Mouse (Mus musculus) brain, embryonic 14.5 days (tissue): ENCODE measurements at regions not wholly inside any gene's neighbourhood (a gene's known extent, or its start where the extent isn't known, plus 50 kb on each side); places are given as distances from the start of the nearest gene placed in this dataset.

Source experiments
- DNase-seq: peaks from one replicate; pipeline ENCODE4 v3.0.0-alpha.2; 2011; ENCODE audit warnings: low read depth
- CTCF ChIP-seq: fragments of 200-500 bp; IDR thresholded peaks from 2 replicates; pipeline ENCODE4 v1.5.1; 2012; ENCODE audit warnings: inconsistent platforms, mild to moderate bottlenecking, moderate library complexity, borderline replicate concordance; ENCODE audit not compliant: insufficient read depth, insufficient read length; ENCODE audit errors: extremely low read depth
- POLR2A ChIP-seq: fragments of 200-500 bp; IDR thresholded peaks from 2 replicates; pipeline ENCODE4 v1.6.1; 2012; ENCODE audit warnings: mild to moderate bottlenecking, inconsistent platforms, borderline replicate concordance; ENCODE audit not compliant: poor library complexity, insufficient read depth, insufficient read length, severe bottlenecking; ENCODE audit errors: extremely low read depth

GRCm38 (mm10) chr1:73425049-73425448, 409.3 kb upstream of the Tnp1 start:
- no peak for TF ChIP-seq POLR2A
- TF ChIP-seq CTCF: no peak
- no peak for DNase-seq

DNA sequence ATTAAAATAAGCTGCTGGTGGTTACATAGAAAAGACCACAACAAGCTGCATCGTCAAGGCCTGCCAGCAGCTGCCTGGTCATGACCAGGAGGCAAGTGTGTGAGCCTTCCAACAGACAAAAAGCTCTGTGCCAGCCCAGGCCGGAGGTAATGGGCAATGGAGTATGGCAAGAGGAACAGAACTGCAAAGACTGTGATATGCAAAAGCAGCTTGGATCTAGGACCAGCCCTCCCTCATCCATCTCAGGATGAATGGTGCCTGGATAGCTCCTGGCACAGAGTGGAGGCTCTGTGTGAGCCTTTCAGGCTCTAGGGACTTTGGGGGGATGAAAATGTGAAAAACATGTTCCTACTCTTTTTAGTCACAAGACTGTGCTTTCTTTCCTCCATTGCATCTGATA, 402.5 kb upstream of the Tnp1 start:
- DNase-seq: peak; percentile 78
- TF ChIP-seq CTCF (no peak), POLR2A (no peak)

DNA sequence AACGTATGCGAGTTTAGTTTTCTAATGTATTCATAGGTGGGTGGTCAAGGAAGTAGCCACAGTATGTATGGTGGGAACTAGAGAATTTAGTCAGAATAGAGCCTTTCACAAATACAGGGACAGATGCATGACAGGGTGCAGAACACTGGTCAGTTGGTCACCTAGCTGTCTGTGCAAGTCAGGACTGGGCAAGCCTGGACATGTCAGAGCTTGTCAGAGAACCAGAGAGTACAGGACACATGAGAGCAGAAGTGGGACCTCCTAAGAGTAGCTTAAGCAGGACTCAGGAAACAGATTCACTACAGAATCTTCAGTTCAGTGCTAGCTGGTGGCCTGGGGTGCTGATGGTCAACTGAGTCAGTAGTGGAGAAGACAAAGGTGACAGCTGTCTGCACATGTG, 395.7 kb upstream of the Tnp1 start:
- no peak for DNase-seq
- TF ChIP-seq CTCF (no peak), POLR2A (no peak)

DNA sequence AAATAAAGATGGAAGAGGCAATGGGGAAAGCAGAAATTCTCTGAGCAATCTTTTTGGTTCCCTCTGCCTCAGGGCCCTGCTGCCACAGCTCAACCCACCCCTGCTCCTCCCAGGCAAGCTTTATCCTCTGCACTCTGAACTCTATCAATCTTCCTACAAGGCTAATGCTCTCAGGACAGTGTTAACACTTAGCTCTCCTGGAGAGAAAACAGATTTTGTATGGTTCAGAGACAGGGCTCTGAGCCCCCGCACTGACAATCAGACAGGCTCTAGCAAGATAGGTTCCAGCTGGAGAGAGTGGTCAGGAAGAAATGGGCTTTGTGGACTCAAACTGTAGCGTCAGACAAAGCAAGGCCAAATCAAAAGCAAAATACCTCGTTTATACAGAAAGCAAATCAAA, 383.5 kb upstream of the Tnp1 start:
- no peak for TF ChIP-seq CTCF
- TF ChIP-seq POLR2A: no peak
- peak; percentile 2 for DNase-seq

DNA sequence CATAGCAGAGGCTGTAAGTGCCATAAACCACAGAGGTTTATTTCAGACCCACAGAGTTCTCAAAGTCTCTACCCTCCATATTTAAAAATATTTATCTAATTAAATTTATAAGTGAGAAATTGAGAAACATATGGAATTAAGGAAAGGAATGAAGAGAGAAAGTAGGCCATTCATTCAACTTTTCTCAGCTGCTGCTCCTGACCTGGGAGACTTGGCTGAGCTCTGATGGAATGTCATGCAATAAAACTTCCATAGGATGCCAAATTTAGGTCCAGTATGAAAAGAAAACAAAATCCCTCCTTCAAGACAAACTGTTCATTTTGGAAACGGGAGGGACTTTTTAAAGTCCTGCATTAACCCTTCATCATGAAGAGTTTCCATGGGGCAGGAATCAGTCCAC, 379.3 kb upstream of the Tnp1 start:
- no peak for DNase-seq
- TF ChIP-seq POLR2A (no peak), CTCF (no peak)

DNA sequence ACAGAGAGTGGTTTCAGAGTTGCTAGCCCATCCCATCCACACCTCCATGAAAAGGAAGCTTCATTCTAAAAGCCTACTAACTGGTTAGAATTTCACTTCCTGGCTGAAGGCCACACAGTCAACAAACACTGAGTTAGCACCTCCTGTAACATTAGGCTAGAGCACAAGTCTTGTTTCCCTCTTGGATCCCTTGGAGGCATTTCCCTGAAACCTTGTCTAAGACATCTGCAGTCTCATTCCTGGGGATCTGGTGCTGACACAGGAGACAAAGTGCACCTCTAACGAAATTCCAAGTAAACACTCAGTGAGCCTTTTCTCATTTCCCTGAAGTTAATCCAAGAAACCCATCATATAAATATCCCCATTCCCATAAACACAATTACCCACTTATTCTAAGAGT, 378.8 kb upstream of the Tnp1 start:
- TF ChIP-seq POLR2A: no peak
- no peak for TF ChIP-seq CTCF
- DNase-seq: no peak

DNA sequence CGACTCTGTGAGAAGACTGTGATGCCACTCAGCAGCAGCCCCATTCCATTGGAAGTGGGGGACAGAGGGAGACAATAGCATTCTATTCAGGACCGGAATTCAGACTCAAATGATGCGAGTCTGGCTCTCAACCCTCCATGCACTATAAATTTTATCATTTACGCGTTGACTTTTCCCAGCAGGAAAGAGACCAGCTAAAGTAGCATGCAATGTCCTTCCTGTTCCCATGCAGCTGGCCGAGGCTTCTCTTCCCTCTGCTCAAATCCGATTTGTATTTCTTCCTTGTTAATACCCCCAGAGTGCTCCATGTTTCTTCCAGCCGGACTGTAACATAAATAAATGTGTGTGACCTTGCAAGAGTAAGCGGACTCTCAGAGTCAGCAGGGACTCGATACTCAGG, 376.4 kb upstream of the Tnp1 start:
- no peak for DNase-seq
- TF ChIP-seq POLR2A (no peak), CTCF (no peak)

GRCm38 (mm10) chr1:73389976-73390375, 374.3 kb upstream of the Tnp1 start:
- no peak for TF ChIP-seq POLR2A
- no peak for TF ChIP-seq CTCF
- no peak for DNase-seq

- no peak for DNase-seq
- TF ChIP-seq POLR2A: no peak
- no peak for TF ChIP-seq CTCF
Observed at GRCm38 (mm10) chr1:73389174-73389573, 373.5 kb upstream of the Tnp1 start.

DNA sequence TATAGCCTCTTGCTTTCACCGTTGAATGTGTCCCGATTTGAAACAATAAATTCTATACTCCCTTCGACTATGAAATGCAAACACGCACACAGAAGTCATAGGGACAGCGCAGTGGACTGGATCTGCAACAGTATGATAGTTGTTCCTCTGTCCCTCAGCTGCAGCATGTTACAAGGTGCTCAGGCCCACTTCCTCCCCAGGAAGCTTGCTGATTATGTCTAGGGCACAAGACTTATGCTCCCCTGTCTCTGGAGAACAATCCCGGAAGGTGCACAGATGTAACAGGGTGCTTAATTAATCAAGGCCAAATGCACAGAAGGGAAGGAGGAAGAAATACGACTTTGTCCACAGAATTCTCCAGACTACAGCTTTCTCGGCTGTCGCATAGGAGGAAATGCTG, 365.9 kb upstream of the Tnp1 start:
- no peak for TF ChIP-seq POLR2A
- no peak for TF ChIP-seq CTCF
- no peak for DNase-seq

DNA sequence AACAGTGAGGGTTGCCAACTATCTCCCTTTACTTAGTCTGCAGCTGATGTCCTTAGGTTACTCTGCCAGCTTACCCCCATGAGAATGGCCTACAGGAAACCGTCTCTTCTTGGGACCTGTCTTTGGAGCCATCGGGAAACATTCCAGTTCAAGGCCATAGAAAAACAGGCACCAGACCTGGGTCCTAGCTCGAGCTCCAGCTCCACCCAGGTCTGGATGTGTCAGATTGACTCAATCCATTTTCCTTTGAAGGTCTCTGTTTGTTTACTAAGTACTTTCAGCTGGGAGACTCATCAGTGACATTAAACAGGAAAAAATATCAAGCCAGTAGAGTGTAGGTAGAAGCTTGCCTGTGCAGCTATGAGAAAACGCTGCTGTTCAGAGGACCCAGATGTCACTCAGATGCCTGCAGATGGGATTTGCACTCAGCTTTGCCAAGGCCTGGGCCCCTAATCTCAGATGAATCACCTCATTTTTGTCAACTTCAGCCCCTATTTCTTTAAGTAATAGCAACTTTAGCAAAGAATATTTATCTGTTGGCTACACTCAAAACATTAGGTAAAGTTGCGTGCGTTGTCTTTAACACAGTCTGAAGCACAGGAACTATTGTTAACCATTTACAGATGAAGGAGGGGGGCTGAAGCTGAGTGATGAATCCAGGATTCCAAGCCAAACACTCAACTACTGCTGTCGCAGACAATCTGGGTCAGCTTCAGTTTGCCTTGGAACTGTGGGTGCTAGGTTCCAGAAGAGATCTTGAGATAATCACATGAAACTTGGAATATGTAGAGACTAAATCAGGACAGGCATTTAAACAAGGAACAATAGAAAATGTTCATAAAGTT, 359.0 kb upstream of the Tnp1 start:
- DNase-seq: no peak
- TF ChIP-seq CTCF (no peak), POLR2A (no peak)

DNA sequence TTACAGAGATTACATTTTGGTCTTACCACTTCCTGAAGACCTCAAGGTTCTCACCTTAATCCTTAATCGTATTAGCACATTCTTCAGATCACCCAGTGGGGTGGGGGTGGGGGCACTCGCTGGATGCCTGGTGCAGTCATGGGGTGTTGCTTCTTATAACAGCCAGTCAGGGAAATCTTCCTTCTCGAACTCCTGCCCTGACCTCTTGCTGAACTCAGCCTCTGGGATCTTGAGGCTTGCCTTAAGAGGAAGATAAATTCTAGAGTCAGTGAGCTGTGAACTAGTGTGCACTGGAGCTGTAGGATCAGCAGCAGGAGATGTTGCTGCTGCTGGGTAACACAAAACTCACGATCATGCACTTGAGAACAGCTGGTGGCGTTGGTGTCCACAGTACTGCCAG, 352.5 kb upstream of the Tnp1 start:
- no peak for DNase-seq
- TF ChIP-seq POLR2A (no peak), CTCF (no peak)
